Mouse (Mus musculus) thymus, adult 18-20 months (tissue): ENCODE measurements around the gene Dok1.

ENCODE experiments used
- DNase-seq, 2 experiments: peaks; one replicate each; pipeline ENCODE4 v3.0.0; 2022; ENCODE audit warnings: mixed read lengths in 2 of 2

Dok1 gene

GRCm38 (mm10) chr6:83044742-83045141 lies 11.5 kb upstream of the Dok1 start:
- no peak for DNase-seq

DNA sequence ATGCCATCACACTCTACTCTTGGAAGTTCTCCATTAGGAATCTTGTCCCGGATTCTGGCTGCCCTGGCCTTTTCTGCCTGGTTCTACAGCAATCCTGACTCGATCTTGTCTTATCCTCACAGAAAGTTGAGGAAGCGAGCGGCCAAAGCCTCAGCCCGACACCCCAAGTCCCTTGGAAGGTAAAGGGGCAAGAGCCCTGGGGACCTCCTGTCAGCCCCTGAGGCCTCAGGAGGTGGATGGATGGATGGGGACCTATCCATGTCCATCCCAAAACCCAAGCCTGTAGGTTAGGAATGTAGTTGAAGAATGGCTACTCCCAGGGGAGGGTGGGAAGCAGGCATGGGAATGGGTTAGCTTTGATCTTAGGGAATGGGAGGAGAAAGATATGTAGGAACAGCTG lies 10.7 kb upstream of the Dok1 start:
- DNase-seq, result no peak

DNA sequence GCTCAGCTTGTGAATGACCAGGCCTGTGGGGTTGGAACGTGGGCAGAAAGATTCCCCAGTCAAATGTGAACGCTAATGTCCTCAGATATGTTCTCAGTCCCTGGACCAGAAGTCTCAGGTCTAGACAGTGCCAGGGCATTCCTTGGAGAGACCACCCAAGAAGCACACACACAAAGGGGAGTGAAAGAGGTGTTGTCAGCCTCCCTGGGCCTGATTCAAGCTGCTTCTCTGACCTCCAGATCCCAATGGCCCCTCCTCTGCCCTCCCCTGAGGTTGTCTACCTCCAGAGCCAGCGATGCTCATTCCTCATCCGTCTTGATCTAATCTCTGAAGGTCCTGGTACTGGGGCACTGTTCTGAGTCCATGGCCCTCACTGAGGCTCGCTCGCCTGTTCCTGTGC lies 10.3 kb upstream of the Dok1 start:
- no peak for DNase-seq

DNA sequence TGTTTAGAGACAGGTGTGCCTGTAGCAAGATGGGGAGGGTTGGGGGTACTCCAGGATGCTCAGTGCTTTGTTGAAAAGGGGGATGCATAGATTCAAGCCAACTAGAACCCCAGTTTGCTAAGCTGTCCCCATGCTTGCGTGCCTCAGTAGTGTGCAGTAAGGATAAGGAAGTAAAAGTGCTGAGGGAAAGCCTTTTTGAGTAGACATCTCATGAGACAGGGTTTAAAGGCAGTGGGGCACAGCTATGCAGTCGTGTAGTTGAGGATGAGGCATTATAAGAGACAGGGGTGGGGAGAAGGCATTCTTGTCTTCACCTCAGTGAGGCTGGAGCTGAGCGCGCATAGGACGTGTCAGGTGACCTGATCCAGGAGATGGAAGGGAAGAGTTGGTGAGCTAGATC lies 7.3 kb upstream of the Dok1 start:
- no peak for DNase-seq

DNA sequence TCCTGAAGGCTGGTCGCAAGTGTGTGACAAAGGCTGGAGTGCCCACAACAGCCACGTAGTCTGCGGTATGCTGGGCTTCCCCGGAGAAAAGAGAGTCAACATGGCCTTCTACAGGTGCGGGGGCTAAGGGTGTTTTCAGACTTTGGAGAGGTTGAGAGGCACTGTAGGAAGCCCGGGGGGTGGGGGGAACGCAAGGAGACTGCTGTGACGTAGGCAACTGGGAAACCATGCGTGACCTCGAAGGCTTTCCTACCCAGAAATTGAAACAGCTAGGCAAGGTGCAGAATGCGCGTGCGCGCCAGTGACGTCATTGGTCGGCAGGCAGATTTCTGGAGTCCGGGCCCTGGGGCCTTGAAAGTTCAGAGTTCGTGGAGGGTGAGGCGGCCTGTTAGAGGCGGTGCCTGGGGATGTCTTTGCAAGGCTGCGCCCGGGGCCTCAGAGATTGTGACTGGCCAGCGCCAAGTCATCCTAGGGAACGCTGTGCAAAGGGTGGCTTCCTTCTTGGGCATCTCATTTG lies 5.3 kb upstream of the Dok1 start:
- DNase-seq, result peak; percentile 82 to 86

GRCm38 (mm10) chr6:83037188-83037587 lies 3.9 kb upstream of the Dok1 start:
- DNase-seq, result no peak

DNA sequence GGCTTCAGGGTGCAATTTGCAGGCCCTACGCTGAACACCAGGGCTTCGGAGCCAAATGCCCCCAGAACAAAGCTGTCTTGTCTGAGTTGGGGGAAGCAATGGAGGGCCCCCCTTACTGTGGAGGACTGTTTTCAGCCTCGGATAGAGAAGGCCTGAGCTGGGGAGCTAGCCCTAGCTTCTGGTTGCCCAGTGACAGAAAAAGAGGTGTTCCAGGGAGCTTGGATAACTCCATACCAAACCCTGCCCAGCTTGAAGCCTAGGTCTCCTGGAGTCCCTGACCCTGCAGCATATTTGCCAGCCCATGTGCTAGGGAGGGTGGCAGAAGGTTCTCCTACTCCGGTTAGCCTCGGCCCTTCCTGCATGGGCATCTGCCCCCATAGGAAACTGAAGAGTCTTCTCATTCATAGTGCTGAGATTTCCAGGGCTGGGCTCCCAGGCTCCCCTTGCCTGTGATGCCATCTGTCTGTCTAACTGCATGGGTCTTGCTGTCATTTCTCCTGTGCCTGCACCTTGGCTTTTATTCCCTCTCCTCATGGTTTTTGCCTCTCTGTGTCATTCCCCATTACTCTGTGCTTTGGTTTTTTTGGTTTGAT lies 1.3 kb upstream of the Dok1 start:
- DNase-seq, result no peak

DNA sequence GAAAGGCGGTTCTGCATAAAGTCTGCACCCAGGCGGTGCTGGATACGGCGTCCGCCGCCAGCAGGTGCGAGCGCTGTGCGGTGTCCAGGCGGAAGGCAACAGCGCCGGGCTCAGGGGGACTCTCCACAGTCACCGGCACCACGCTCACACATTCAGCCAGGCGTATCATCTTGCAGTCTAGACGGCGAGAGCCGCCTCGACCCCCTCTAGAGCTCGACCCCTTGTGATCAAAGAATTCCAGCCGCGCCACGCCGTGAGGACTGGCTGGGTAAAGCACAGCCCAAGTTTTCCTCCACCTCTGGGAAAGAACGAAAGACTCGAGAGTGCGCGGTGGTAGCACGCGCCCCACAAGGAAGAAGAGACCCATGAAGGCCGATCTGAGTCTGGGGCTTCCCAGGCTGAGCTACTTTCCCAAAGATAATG lies 491 bp downstream of the Dok1 start:
- DNase-seq, result peak; percentile 37 to 46

GRCm38 (mm10) chr6:83031921-83032590 lies 1.2 kb downstream of the Dok1 start:
- DNase-seq, result no peak

GRCm38 (mm10) chr6:83031111-83031510 lies 2.2 kb downstream of the Dok1 start:
- DNase-seq, result no peak

DNA sequence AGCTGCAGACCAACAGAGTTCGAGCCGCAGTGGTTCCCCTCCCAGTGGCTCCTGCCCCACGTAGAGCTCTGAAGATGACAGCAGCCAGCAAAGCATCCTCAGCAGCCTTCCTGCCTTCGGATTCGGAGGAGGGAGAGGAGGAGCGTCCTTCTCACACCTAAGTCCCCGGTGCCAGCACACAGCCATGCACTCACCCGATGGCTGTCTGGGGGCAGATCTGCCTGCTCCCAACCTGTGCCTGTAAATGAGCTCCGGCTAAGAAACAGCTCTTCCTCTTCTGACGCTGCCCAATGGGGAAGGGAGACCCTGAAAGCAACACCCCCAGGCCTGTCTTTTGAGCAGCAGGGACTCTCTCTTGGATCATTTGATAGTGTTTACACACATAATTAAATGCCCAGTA lies 3.5 kb downstream of the Dok1 start:
- no peak for DNase-seq

GRCm38 (mm10) chr6:83027706-83028105 lies 5.6 kb downstream of the Dok1 start:
- no peak for DNase-seq

DNA sequence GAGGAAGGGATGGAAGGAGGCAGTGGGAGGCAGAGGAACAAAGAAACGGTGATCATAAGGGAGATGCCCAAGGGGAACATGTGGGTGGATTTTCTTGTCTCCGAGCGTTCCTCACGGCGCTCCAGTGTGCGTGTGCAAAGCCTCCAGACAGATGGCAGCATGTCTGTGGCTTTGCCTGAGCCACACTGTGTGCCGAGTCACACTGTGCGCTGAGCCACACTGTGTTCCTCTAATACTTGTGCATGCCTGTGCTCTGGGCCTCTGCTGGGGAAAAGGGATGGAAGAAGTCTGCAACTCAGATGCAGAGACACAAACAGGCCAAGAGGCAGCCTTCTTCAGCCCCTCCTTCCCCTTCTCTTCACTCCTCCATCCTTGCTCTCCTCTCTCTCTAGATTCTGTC lies 6.0 kb downstream of the Dok1 start:
- DNase-seq, result no peak

- no peak for DNase-seq
Measured at GRCm38 (mm10) chr6:83025221-83025620, 8.1 kb downstream of the Dok1 start.

DNA sequence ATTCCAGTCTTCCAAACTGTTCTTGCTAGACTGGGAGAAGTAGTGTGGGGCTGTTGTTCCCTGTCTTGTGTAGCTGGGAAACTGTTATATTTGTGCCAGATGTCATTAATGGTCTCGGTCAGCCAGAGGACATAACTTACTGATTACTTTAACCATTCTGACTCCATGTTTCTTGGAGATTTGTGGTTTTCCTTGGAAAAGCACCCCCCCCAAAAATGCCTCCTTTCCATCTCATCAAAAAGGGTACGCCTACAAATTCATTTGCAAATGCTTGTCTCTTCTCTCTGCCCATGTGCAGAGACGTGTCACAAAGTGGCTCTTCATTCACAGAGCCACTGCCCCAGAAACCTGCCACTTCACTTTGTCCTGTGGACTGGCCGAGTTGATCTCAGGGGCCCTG lies 8.8 kb downstream of the Dok1 start:
- no peak for DNase-seq

DNA sequence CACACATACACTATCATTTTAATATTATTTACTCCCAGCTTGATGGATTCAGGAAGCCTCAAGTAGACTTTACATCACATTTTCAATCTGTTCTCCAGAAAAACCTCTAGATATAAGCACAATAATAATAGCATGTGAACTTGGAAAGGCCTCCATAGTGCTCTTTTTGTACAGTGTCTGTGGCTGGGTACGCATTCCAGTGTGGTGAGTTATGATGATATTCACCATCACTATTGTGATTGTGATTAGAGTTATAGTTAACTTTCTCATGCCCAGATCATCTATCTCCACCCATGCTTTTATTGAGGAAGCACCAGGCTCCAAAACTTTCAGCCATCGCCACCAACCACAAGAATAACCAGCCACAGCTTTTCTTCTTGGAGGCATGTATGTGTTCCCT lies 9.5 kb downstream of the Dok1 start:
- DNase-seq, result no peak

- DNase-seq, result no peak
Measured at GRCm38 (mm10) chr6:83023008-83023407, 10.3 kb downstream of the Dok1 start.

DNA sequence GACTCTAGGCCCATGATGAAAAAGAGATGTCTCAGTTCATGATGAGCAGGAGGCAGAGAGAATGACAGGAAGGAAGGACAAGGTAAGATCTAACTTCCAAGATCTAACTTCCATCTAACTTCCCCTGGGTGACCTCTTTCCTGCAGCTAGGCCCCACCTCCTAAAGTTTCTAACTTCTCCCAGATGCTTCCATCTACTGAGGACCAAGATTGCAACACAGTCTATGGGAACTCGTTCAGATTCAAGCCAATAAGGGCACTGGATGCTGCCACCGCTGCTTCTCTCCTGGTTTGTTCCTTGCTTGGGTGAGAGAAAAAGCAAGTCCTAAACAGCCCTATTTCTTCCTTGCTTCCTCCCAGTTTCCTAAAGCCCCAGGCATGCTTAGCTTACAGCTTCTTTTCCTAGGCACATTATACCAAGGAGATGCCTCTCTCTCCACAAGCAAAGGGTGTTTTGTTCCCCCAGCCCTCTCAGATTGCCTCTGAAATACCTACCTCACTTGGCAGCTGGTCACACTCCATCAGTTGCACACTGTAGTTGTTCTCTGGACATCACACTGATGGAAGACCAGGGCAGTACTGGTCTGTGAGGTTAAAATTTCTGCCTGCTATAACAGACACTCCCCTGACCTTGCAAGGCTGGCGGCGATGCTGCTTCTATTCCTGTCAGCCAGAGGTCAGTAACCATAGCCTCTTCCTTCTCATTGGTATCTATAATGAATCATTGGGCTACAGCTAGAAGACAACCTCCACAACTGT lies 12.3 kb downstream of the Dok1 start:
- DNase-seq, result no peak

- no peak for DNase-seq
Measured at GRCm38 (mm10) chr6:83020121-83020520, 13.2 kb downstream of the Dok1 start.

DNA sequence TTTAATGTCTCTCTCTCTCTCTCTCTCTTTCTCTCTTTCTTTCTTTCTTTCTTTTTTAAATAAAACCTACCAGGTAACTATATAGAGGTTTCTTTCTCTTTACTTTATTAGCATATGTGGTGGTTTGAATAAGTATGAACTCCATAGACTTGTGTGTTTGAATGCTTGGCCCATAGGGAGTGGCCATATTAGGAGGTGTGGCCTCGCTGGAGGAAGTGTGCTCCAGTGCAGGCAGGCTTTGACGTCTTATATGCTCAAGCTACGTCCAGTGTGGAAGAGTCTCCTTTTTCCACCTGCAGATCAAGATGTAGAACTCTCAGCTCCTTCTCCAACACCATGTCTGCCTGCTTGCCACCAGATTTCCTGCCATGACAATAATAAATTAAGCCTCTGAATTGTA lies 14.2 kb downstream of the Dok1 start:
- no peak for DNase-seq

- no peak for DNase-seq
Measured at GRCm38 (mm10) chr6:83017190-83017589, 16.1 kb downstream of the Dok1 start.

- no peak for DNase-seq
Measured at GRCm38 (mm10) chr6:83015749-83016148, 17.5 kb downstream of the Dok1 start.

- DNase-seq, result no peak
Measured at GRCm38 (mm10) chr6:83014482-83015466, 18.5 kb downstream of the Dok1 start.
